Mouse (Mus musculus) kidney, adult 2 months (tissue): ENCODE measurements around the gene Tmem220.

Experiments used
- CTCF ChIP-seq: fragments of 200-500 bp; conservative IDR thresholded peaks from 2 replicates; pipeline ENCODE4 v1.5.1; 2011; ENCODE audit warnings: low read depth, mild to moderate bottlenecking, control low read depth, low read length, moderate library complexity, mixed read lengths; ENCODE audit not compliant: insufficient read depth, insufficient read length
- POLR2A ChIP-seq: fragments of 200-500 bp; IDR thresholded peaks from one replicate; pipeline ENCODE4 v1.6.1; 2011; ENCODE audit warnings: low read depth, low read length, control low read depth

GRCm38 (mm10) chr11:66981336-66982115 lies 43.4 kb upstream of the Tmem220 start:
- no peak for TF ChIP-seq CTCF
- no peak for TF ChIP-seq POLR2A
